29 mouse cellular contexts compared by ENCODE assay signal in genomic region chr2:45650271-45650985, GRCm38 (mm10).
DNase-seq lines count a peak whose midpoint lies in the region; ATAC-seq and TF ChIP-seq lines count a peak whose summit lies in the region.
"Had no signal": no experiment of that assay in that cellular context is flagged by ENCODE, and none has a peak within 500 bp of the region (broad histone marks: within the 10 kb centered on the region; RNA-seq: fewer than 3 reads in every experiment).

No protein-coding gene starts in this region.

- H3K27ac ChIP-seq in forebrain, postnatal 0 days (ENCODE audit: low read depth, low read length) = no peak overlapping the region
- no peak overlapping the region for H3K27ac ChIP-seq in forebrain, embryonic 13.5 days
- H3K27ac ChIP-seq in hindbrain, embryonic 13.5 days = no peak overlapping the region
- H3K27ac ChIP-seq: embryonic facial prominence, embryonic 12.5 days; heart, embryonic 10.5 days; heart, embryonic 15.5 days; hindbrain, embryonic 12.5 days; limb, embryonic 13.5 days; liver, embryonic 12.5 days had no signal

- ATAC-seq in forebrain, postnatal 0 days = no peak
- no peak; the same call in 1 of the 2 replicates for ATAC-seq in forebrain, embryonic 13.5 days
- no peak for ATAC-seq in hindbrain, embryonic 13.5 days (ENCODE audit: low FRiP score)
- ATAC-seq: inflammation-experienced regulatory T-cells, adult 6 months; liver, embryonic 12.5 days; liver, postnatal 0 days; midbrain, embryonic 16.5 days had no signal

- H3K4me2 ChIP-seq in forebrain, postnatal 0 days (ENCODE audit: low read depth) = no peak overlapping the region
- no peak overlapping the region for H3K4me2 ChIP-seq in forebrain, embryonic 13.5 days
- H3K4me2 ChIP-seq in hindbrain, embryonic 13.5 days = no peak overlapping the region
- H3K4me2 ChIP-seq: embryonic facial prominence, embryonic 12.5 days; heart, embryonic 15.5 days; hindbrain, embryonic 12.5 days; limb, embryonic 13.5 days; liver, embryonic 12.5 days; midbrain, embryonic 11.5 days had no signal

- H3K9ac ChIP-seq in forebrain, postnatal 0 days = no peak overlapping the region
- H3K9ac ChIP-seq in forebrain, embryonic 13.5 days = no peak overlapping the region
- H3K9ac ChIP-seq in hindbrain, embryonic 13.5 days = no peak overlapping the region
- H3K9ac ChIP-seq: embryonic facial prominence, embryonic 12.5 days; heart, embryonic 15.5 days; hindbrain, embryonic 12.5 days; limb, embryonic 13.5 days; liver, embryonic 12.5 days; liver, postnatal 0 days had no signal

- 49% methylated on average over 5 of the region's 5 CpGs for WGBS in forebrain, postnatal 0 days
- 80% methylated on average over 5 of the region's 5 CpGs for WGBS in forebrain, embryonic 13.5 days
- WGBS in hindbrain, embryonic 13.5 days = 69% methylated on average over 5 of the region's 5 CpGs

- no peak overlapping the region for H3K4me3 ChIP-seq in forebrain, postnatal 0 days (ENCODE audit: low read depth, low read length)
- H3K4me3 ChIP-seq in forebrain, embryonic 13.5 days = no peak overlapping the region
- H3K4me3 ChIP-seq in hindbrain, embryonic 13.5 days = no peak overlapping the region
- H3K4me3 ChIP-seq: embryonic facial prominence, embryonic 12.5 days; heart, embryonic 10.5 days; heart, embryonic 15.5 days; hindbrain, embryonic 12.5 days; limb, embryonic 13.5 days; liver, embryonic 12.5 days had no signal

- no peaks in the 10 kb centered on the region for H3K4me1 ChIP-seq in forebrain, postnatal 0 days (ENCODE audit: insufficient read depth)
- H3K4me1 ChIP-seq in forebrain, embryonic 13.5 days = no peaks in the 10 kb centered on the region
- no peaks in the 10 kb centered on the region for H3K4me1 ChIP-seq in hindbrain, embryonic 13.5 days (replicated peaks)
- H3K4me1 ChIP-seq: embryonic facial prominence, embryonic 12.5 days; heart, embryonic 10.5 days; heart, embryonic 15.5 days; hindbrain, embryonic 12.5 days; limb, embryonic 13.5 days; liver, embryonic 12.5 days had no signal

- no peaks in the 10 kb centered on the region for H3K9me3 ChIP-seq in forebrain, postnatal 0 days (ENCODE audit: low read length)
- 0 out of 2 replicates have a peak, but pooled peaks cover 2% of the 10 kb centered on the region for H3K9me3 ChIP-seq in forebrain, embryonic 13.5 days (replicated peaks)
- no peaks in the 10 kb centered on the region for H3K9me3 ChIP-seq in hindbrain, embryonic 13.5 days
- H3K9me3 ChIP-seq: embryonic facial prominence, embryonic 12.5 days; G1E; heart, embryonic 10.5 days; heart, embryonic 15.5 days; hindbrain, embryonic 12.5 days; limb, embryonic 13.5 days; liver, embryonic 12.5 days had no signal

- H3K27me3 ChIP-seq in forebrain, postnatal 0 days (ENCODE audit: insufficient read depth, low read length) = no peaks in the 10 kb centered on the region
- no peaks in the 10 kb centered on the region for H3K27me3 ChIP-seq in forebrain, embryonic 13.5 days
- H3K27me3 ChIP-seq in hindbrain, embryonic 13.5 days = no peaks in the 10 kb centered on the region
- H3K27me3 ChIP-seq: embryonic facial prominence, embryonic 12.5 days; heart, embryonic 15.5 days; hindbrain, embryonic 12.5 days; limb, embryonic 13.5 days; liver, embryonic 12.5 days had no signal

- no peak for TF ChIP-seq CTCF in forebrain, postnatal 0 days (IDR thresholded peaks at IDR 0.05; ENCODE audit: low read depth)

- H3K36me3 ChIP-seq in forebrain, postnatal 0 days (ENCODE audit: insufficient read depth) = no peaks in the 10 kb centered on the region
- no peaks in the 10 kb centered on the region for H3K36me3 ChIP-seq in forebrain, embryonic 13.5 days (ENCODE audit: poor library complexity, severe bottlenecking)
- H3K36me3 ChIP-seq in hindbrain, embryonic 13.5 days = no peaks in the 10 kb centered on the region
- H3K36me3 ChIP-seq: embryonic facial prominence, embryonic 12.5 days; G1E; heart, embryonic 10.5 days; heart, embryonic 15.5 days; hindbrain, embryonic 12.5 days; limb, embryonic 13.5 days; liver, embryonic 12.5 days had no signal

- peak; percentile 42 to 49 for DNase-seq in cerebellum, postnatal 10 days
- DNase-seq in cerebellum, adult 9-11 months = no peak
- peak; percentile 20 for DNase-seq in forebrain, postnatal 0 days
- peak; percentile 20 for DNase-seq in layer of hippocampus, adult 11-12 months (ENCODE audit: low spot score)
- peak; percentile 33 for DNase-seq in layer of hippocampus, adult 9-11 months
- DNase-seq in right cerebral cortex, adult 18-20 months = no peak
- DNase-seq: adrenal gland, adult 8-10 months; cerebellum, adult 11-12 months; gastrocnemius, postnatal 25 days; heart, adult 11 months; kidney, adult 11 months; kidney, postnatal 14 days; liver, postnatal 0 days; lung, postnatal 36 days; spleen, adult 18-20 months; thymus, adult 18-20 months; thymus, postnatal 25 days had no signal

Comparison
In these comparisons a context has a peak if more than half of its experiments do, and no peak if none do; other contexts are left out.
1. DNase-seq: peak in cerebellum, postnatal 10 days (2 of 2), forebrain, postnatal 0 days (single experiment), layer of hippocampus, adult 11-12 months (single experiment) and layer of hippocampus, adult 9-11 months (single experiment); none in cerebellum, adult 9-11 months (single experiment) and right cerebral cortex, adult 18-20 months (single experiment).